26 mouse cellular contexts compared by ENCODE assay signal in the genomic region with DNA sequence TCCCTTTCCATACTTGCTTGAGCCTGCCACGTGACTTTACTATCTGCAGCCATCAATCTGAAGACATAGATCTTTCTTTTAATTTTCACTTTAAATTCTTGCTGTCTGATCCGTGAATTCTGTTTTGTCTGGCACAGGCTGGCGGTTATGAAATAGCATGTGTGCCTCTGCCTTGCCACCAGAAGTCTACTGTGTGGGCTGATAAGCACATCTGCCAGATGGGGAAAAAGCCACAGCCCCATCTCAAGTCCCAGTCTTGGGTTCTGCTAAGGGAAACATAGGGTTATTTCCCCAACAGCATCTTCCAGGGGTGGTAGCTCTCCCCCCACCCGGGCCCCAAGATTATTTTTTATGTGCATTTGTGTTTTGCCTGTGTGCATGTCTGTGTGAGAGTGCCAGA.
A peak's percentile ranks its signal among the peaks of the same experiment; 100 is the strongest.
DNase-seq lines count a peak whose midpoint lies in the region; ATAC-seq and TF ChIP-seq lines count a peak whose summit lies in the region.
"Had no signal": no experiment of that assay in that cellular context is flagged by ENCODE, and none has a peak within 500 bp of the region (broad histone marks: within the 10 kb centered on the region; RNA-seq: fewer than 3 reads in every experiment).

No protein-coding gene starts in this region.

- no peak overlapping the region for H3K9ac ChIP-seq in liver, embryonic 14.5 days (replicated peaks)
- H3K9ac ChIP-seq: embryonic facial prominence, embryonic 12.5 days; forebrain, embryonic 12.5 days; hindbrain, embryonic 15.5 days; limb, embryonic 12.5 days; neural tube, embryonic 15.5 days had no signal

- TF ChIP-seq EP300 in liver, embryonic 14.5 days (IDR thresholded peaks at IDR 0.05; ENCODE audit: low read depth): no peak

- no peak overlapping the region for H3K4me2 ChIP-seq in liver, embryonic 14.5 days (ENCODE audit: low read depth)
- H3K4me2 ChIP-seq: embryonic facial prominence, embryonic 12.5 days; forebrain, embryonic 12.5 days; hindbrain, embryonic 15.5 days; limb, embryonic 12.5 days; midbrain, embryonic 11.5 days; neural tube, embryonic 15.5 days had no signal

- H3K27ac ChIP-seq in liver, embryonic 14.5 days: no peak overlapping the region
- H3K27ac ChIP-seq: embryonic facial prominence, embryonic 12.5 days; forebrain, embryonic 12.5 days; gastrocnemius, adult 2 months; heart, embryonic 10.5 days; hindbrain, embryonic 15.5 days; layer of hippocampus, adult 2 months; limb, embryonic 12.5 days; neural tube, embryonic 15.5 days had no signal

- H3K4me3 ChIP-seq in liver, embryonic 14.5 days (ENCODE audit: insufficient read depth in 1 of 2, low read depth in 2 of 2, low read length in 2 of 2): no peak overlapping the region
- H3K4me3 ChIP-seq: embryonic facial prominence, embryonic 12.5 days; forebrain, embryonic 12.5 days; gastrocnemius, adult 2 months; heart, embryonic 10.5 days; hindbrain, embryonic 15.5 days; layer of hippocampus, adult 2 months; limb, embryonic 12.5 days; neural tube, embryonic 15.5 days had no signal

- H3K9me3 ChIP-seq in liver, embryonic 14.5 days (ENCODE audit: control insufficient read depth, low read length): no peaks in the 10 kb centered on the region
- H3K9me3 ChIP-seq: forebrain, embryonic 12.5 days; heart, embryonic 10.5 days; hindbrain, embryonic 15.5 days; limb, embryonic 12.5 days; neural tube, embryonic 15.5 days had no signal

- H3K27me3 ChIP-seq in liver, embryonic 14.5 days (ENCODE audit: control insufficient read depth, insufficient read depth, low read length): no peaks in the 10 kb centered on the region
- H3K27me3 ChIP-seq: embryonic facial prominence, embryonic 12.5 days; hindbrain, embryonic 15.5 days; limb, embryonic 12.5 days; neural tube, embryonic 15.5 days had no signal

- no peak for TF ChIP-seq CTCF in liver, embryonic 14.5 days (IDR thresholded peaks at IDR 0.05; ENCODE audit: low read depth)

- H3K4me1 ChIP-seq in liver, embryonic 14.5 days (replicated peaks; ENCODE audit: control insufficient read depth in 2 of 2, insufficient read depth in 2 of 2, low read length in 1 of 2): no peaks in the 10 kb centered on the region
- H3K4me1 ChIP-seq: embryonic facial prominence, embryonic 12.5 days; limb, embryonic 12.5 days had no signal

- intact Hi-C loops in left cerebral cortex, postnatal 36 days (cut with DNase I): no loop called here
- intact Hi-C loops in left cerebral cortex, postnatal 10 days (cut with DNase I): no loop called here

- peak; percentile 2 for DNase-seq in adrenal gland, adult 8-10 months
- no peak for DNase-seq in adrenal gland, adult (ENCODE audit: inconsistent age in 2 of 2, low spot score in 1 of 2)
- peak; percentile 13 to 29 for DNase-seq in left cerebral cortex, postnatal 36 days (ENCODE audit: low spot score in 2 of 2)
- no peak for DNase-seq in left cerebral cortex, postnatal 10 days (ENCODE audit: extremely low spot score in 1 of 2, low spot score in 2 of 2)
- DNase-seq in MEL-GATA-1-ER (ENCODE audit: extremely low read depth, low read depth): peak; percentile 76
- DNase-seq in liver, embryonic 14.5 days (ENCODE audit: low read depth in 3 of 3, low spot score in 3 of 3): peak in 2 of 3 experiments; percentile 24 to 41
- DNase-seq in kidney, postnatal 10 days: no peak
- DNase-seq: adrenal gland, postnatal 25 days; cerebellum, adult 18-20 months; cerebellum, postnatal 25 days; gastrocnemius, adult 2 months; kidney, adult 2 months; kidney, postnatal 25 days; lung, adult 2 months; lung, postnatal 14 days; right cerebral cortex, postnatal 14 days; spleen, adult 18-20 months; thymus, postnatal 36 days had no signal

- H3K36me3 ChIP-seq in liver, embryonic 14.5 days (replicated peaks; ENCODE audit: control insufficient read depth, insufficient read depth, low read depth): no peaks in the 10 kb centered on the region
- H3K36me3 ChIP-seq: embryonic facial prominence, embryonic 12.5 days; forebrain, embryonic 12.5 days; heart, embryonic 10.5 days; hindbrain, embryonic 15.5 days; limb, embryonic 12.5 days; neural tube, embryonic 15.5 days had no signal

- peak; percentile 74; the same call in 1 of the 2 replicates for ATAC-seq in liver, embryonic 14.5 days (ENCODE audit: insufficient read depth)

- 37% methylated on average over 4 of the region's 4 CpGs for WGBS in liver, embryonic 14.5 days (ENCODE audit: insufficient replicate concordance)

Comparison
In these comparisons a context has a peak if more than half of its experiments do, and no peak if none do; other contexts are left out.
1. DNase-seq: peak in adrenal gland, adult 8-10 months (single experiment), left cerebral cortex, postnatal 36 days (2 of 2), MEL-GATA-1-ER (single experiment) and liver, embryonic 14.5 days (2 of 3); none in adrenal gland, adult (0 of 2), left cerebral cortex, postnatal 10 days (0 of 2) and kidney, postnatal 10 days (single experiment).